Mouse (Mus musculus) intestine, embryonic 15.5 days (tissue): ENCODE measurements around the gene Phyh. TPM values are rescaled to one million over a fixed set of nuclear protein-coding genes. Genes with fewer than 3 reads are reported as not detected.

ENCODE experiments used
- ATAC-seq: fragments of 200-750 bp; cut with Nextera tagmentation; 2 replicates; pipeline ENCODE4 v1.8.0; 2017; ENCODE audit warnings: moderate TSS enrichment, moderate library complexity
- H3K27ac ChIP-seq: fragments of 300-500 bp; sonication (generic); 2 replicates; pipeline ENCODE4 v1.5.1; 2015; ENCODE audit warnings: mild to moderate bottlenecking, inconsistent platforms
- H3K27me3 ChIP-seq: fragments of 300-500 bp; sonication (generic); replicated peaks from 2 replicates; pipeline ENCODE4 v1.6.1; 2015; ENCODE audit warnings: inconsistent platforms
- H3K36me3 ChIP-seq: fragments of 300-500 bp; sonication (generic); 2 replicates; pipeline ENCODE4 v1.6.1; 2015; ENCODE audit warnings: inconsistent platforms
- H3K4me1 ChIP-seq: fragments of 300-500 bp; sonication (generic); replicated peaks from 2 replicates; pipeline ENCODE4 v1.6.1; 2015; ENCODE audit warnings: inconsistent platforms
- H3K4me2 ChIP-seq: fragments of 300-500 bp; sonication (generic); replicated peaks from 2 replicates; pipeline ENCODE4 v1.6.1; 2015; ENCODE audit warnings: mild to moderate bottlenecking, inconsistent platforms
- H3K4me3 ChIP-seq: fragments of 300-500 bp; sonication (generic); replicated peaks from 2 replicates; pipeline ENCODE4 v1.5.1; 2015; ENCODE audit warnings: inconsistent platforms
- H3K9ac ChIP-seq: fragments of 300-500 bp; sonication (generic); 2 replicates; pipeline ENCODE4 v1.6.1; 2015; ENCODE audit warnings: inconsistent platforms
- H3K9me3 ChIP-seq: fragments of 300-500 bp; sonication (generic); 2 replicates; pipeline ENCODE4 v1.6.1; 2016; ENCODE audit warnings: inconsistent platforms
- whole genome bisulfite sequencing: fragments of 180-500 bp; shearing (Covaris S2); methylation state at CpG from one replicate; pipeline ENCODE4 v1.1.7; 2015; 5-methylcytosine and 5-hydroxymethylcytosine counted together
- polyA plus RNA-seq: library from polyadenylated mRNA; unstranded; fragments of >200 nt; fragmentation: Nextera tagmentation; extraction: Ambion mirVana; gene quantifications from 2 replicates; pipeline ENCODE4 v1.2.1, GENCODE M21; 2015

The Phyh gene
- polyA plus RNA-seq, 1 experiment from 2014 or later, result 83.7 TPM

- H3K9ac ChIP-seq, result no peak overlapping the region
- ATAC-seq, result no peak
- H3K36me3 ChIP-seq, result peaks cover 49% of the 10 kb centered on the region
- H3K4me3 ChIP-seq, result no peak overlapping the region
- WGBS, result 95% methylated on average over 4 of the region's 4 CpGs
- H3K4me1 ChIP-seq, result no peaks in the 10 kb centered on the region
- H3K27me3 ChIP-seq, result no peaks in the 10 kb centered on the region
- H3K27ac ChIP-seq, result no peak overlapping the region
- H3K9me3 ChIP-seq, result no peaks in the 10 kb centered on the region
- H3K4me2 ChIP-seq, result no peak overlapping the region
Observed at GRCm38 (mm10) chr2:4896970-4897369, 21.8 kb upstream of the Phyh start.

GRCm38 (mm10) chr2:4900624-4901023 is 18.2 kb upstream of the Phyh start:
- H3K27me3 ChIP-seq, result no peaks in the 10 kb centered on the region
- peaks cover 31% of the 10 kb centered on the region for H3K36me3 ChIP-seq
- ATAC-seq, result no peak
- no peaks in the 10 kb centered on the region for H3K9me3 ChIP-seq
- H3K4me2 ChIP-seq, result no peak overlapping the region
- no peaks in the 10 kb centered on the region for H3K4me1 ChIP-seq
- WGBS, result 90% methylated on average over 6 of the region's 6 CpGs
- H3K9ac ChIP-seq, result no peak overlapping the region
- H3K4me3 ChIP-seq, result no peak overlapping the region
- no peak overlapping the region for H3K27ac ChIP-seq

- H3K9ac ChIP-seq, result no peak overlapping the region
- H3K27ac ChIP-seq, result peak overlapping the region; percentile 67
- H3K4me3 ChIP-seq, result no peak overlapping the region
- H3K4me2 ChIP-seq, result no peak overlapping the region
- peaks cover 35% of the 10 kb centered on the region for H3K36me3 ChIP-seq
- 86% methylated on average over 5 of the region's 5 CpGs for WGBS
- no peaks in the 10 kb centered on the region for H3K9me3 ChIP-seq
- ATAC-seq, result peak; percentile 90
- no peaks in the 10 kb centered on the region for H3K27me3 ChIP-seq
- no peaks in the 10 kb centered on the region for H3K4me1 ChIP-seq
Observed at GRCm38 (mm10) chr2:4902346-4902745, 16.5 kb upstream of the Phyh start.

GRCm38 (mm10) chr2:4907120-4907519 is 11.7 kb upstream of the Phyh start:
- no peak overlapping the region for H3K27ac ChIP-seq

GRCm38 (mm10) chr2:4907916-4908315 is 10.9 kb upstream of the Phyh start:
- 71% methylated on average over 7 of the region's 7 CpGs for WGBS
- no peak for ATAC-seq
- H3K4me2 ChIP-seq, result no peak overlapping the region
- no peak overlapping the region for H3K27ac ChIP-seq
- H3K4me1 ChIP-seq, result no peaks in the 10 kb centered on the region
- no peaks in the 10 kb centered on the region for H3K27me3 ChIP-seq
- no peaks in the 10 kb centered on the region for H3K9me3 ChIP-seq
- no peak overlapping the region for H3K4me3 ChIP-seq
- H3K9ac ChIP-seq, result no peak overlapping the region
- H3K36me3 ChIP-seq, result peaks cover 22% of the 10 kb centered on the region

More at GRCm38 (mm10) chr2:4907120-4907519, 11.7 kb upstream of the Phyh start:
- no peak overlapping the region for H3K4me2 ChIP-seq
- no peaks in the 10 kb centered on the region for H3K4me1 ChIP-seq
- no peak for ATAC-seq
- no peaks in the 10 kb centered on the region for H3K27me3 ChIP-seq
- H3K4me3 ChIP-seq, result no peak overlapping the region
- H3K9me3 ChIP-seq, result no peaks in the 10 kb centered on the region
- no peak overlapping the region for H3K9ac ChIP-seq
- H3K36me3 ChIP-seq, result peaks cover 22% of the 10 kb centered on the region
- 92% methylated on average over 6 of the region's 6 CpGs for WGBS

- ATAC-seq, result no peak
- no peaks in the 10 kb centered on the region for H3K27me3 ChIP-seq
- no peak overlapping the region for H3K4me3 ChIP-seq
- no peak overlapping the region for H3K27ac ChIP-seq
- H3K4me1 ChIP-seq, result no peaks in the 10 kb centered on the region
- H3K9ac ChIP-seq, result no peak overlapping the region
- H3K36me3 ChIP-seq, result peaks cover 22% of the 10 kb centered on the region
- no peaks in the 10 kb centered on the region for H3K9me3 ChIP-seq
- no peak overlapping the region for H3K4me2 ChIP-seq
- whole genome bisulfite sequencing, result 89% methylated on average over 3 of the region's 3 CpGs
Observed at GRCm38 (mm10) chr2:4908771-4909315, 10.0 kb upstream of the Phyh start.

- Histone ChIP-seq H3K4me2 (no peak overlapping the region), H3K9ac (no peak overlapping the region), H3K27ac (no peak overlapping the region), H3K4me1 (no peaks in the 10 kb centered on the region), H3K36me3 (peaks cover 20% of the 10 kb centered on the region), H3K4me3 (no peak overlapping the region), H3K9me3 (no peaks in the 10 kb centered on the region), H3K27me3 (no peaks in the 10 kb centered on the region)
- WGBS, result 68% methylated on average over 6 of the region's 6 CpGs
- ATAC-seq, result no peak
Observed at GRCm38 (mm10) chr2:4909909-4910308, 8.9 kb upstream of the Phyh start.

- no peak overlapping the region for H3K4me3 ChIP-seq
- H3K4me1 ChIP-seq, result no peaks in the 10 kb centered on the region
- no peak overlapping the region for H3K4me2 ChIP-seq
- H3K9ac ChIP-seq, result no peak overlapping the region
- 46% methylated on average over 4 of the region's 4 CpGs for WGBS
- no peaks in the 10 kb centered on the region for H3K9me3 ChIP-seq
- no peak overlapping the region for H3K27ac ChIP-seq
- H3K27me3 ChIP-seq, result no peaks in the 10 kb centered on the region
- H3K36me3 ChIP-seq, result peaks cover 20% of the 10 kb centered on the region
- ATAC-seq, result no peak
Observed at GRCm38 (mm10) chr2:4910521-4910920, 8.3 kb upstream of the Phyh start.

GRCm38 (mm10) chr2:4913949-4914348 is 4.9 kb upstream of the Phyh start:
- Histone ChIP-seq H3K4me3 (no peak overlapping the region), H3K4me2 (no peak overlapping the region), H3K27ac (no peak overlapping the region), H3K27me3 (no peaks in the 10 kb centered on the region), H3K4me1 (peaks cover 6% of the 10 kb centered on the region; the same call in 1 of the 2 replicates), H3K9ac (no peak overlapping the region), H3K36me3 (no peaks in the 10 kb centered on the region), H3K9me3 (no peaks in the 10 kb centered on the region)
- no peak for ATAC-seq
- 81% methylated on average over 7 of the region's 7 CpGs for WGBS

- no peaks in the 10 kb centered on the region for H3K27me3 ChIP-seq
- H3K36me3 ChIP-seq, result no peaks in the 10 kb centered on the region
- no peak overlapping the region for H3K27ac ChIP-seq
- ATAC-seq, result no peak
- H3K9ac ChIP-seq, result no peak overlapping the region
- H3K4me2 ChIP-seq, result no peak overlapping the region
- no peak overlapping the region for H3K4me3 ChIP-seq
- 72% methylated on average over 6 of the region's 6 CpGs for WGBS
- H3K9me3 ChIP-seq, result no peaks in the 10 kb centered on the region
- H3K4me1 ChIP-seq, result peaks cover 12% of the 10 kb centered on the region; the same call in 1 of the 2 replicates
Observed at GRCm38 (mm10) chr2:4916037-4916436, 2.8 kb upstream of the Phyh start.

- Histone ChIP-seq H3K4me3 (no peak overlapping the region), H3K27ac (peak overlapping the region; percentile 36; the same call in 1 of the 2 replicates), H3K27me3 (no peaks in the 10 kb centered on the region), H3K9me3 (no peaks in the 10 kb centered on the region), H3K4me2 (peak overlapping the region; percentile 53), H3K4me1 (peaks cover 12% of the 10 kb centered on the region; the same call in 1 of the 2 replicates), H3K9ac (no peak overlapping the region), H3K36me3 (no peaks in the 10 kb centered on the region)
- peak; percentile 21; the same call in 1 of the 2 replicates for ATAC-seq
- 21% methylated on average over 8 of the region's 8 CpGs for WGBS
Observed at GRCm38 (mm10) chr2:4917326-4918021, 1.3 kb upstream of the Phyh start.

- Histone ChIP-seq H3K27ac (no peak overlapping the region), H3K4me2 (no peak overlapping the region), H3K9me3 (no peaks in the 10 kb centered on the region), H3K4me1 (peaks cover 12% of the 10 kb centered on the region; the same call in 1 of the 2 replicates), H3K36me3 (no peaks in the 10 kb centered on the region), H3K9ac (no peak overlapping the region), H3K4me3 (no peak overlapping the region), H3K27me3 (no peaks in the 10 kb centered on the region)
- 83% methylated on average over 5 of the region's 5 CpGs for WGBS
- no peak for ATAC-seq
Observed at GRCm38 (mm10) chr2:4921019-4921418, 2.2 kb downstream of the Phyh start.
